In the genomic region with DNA sequence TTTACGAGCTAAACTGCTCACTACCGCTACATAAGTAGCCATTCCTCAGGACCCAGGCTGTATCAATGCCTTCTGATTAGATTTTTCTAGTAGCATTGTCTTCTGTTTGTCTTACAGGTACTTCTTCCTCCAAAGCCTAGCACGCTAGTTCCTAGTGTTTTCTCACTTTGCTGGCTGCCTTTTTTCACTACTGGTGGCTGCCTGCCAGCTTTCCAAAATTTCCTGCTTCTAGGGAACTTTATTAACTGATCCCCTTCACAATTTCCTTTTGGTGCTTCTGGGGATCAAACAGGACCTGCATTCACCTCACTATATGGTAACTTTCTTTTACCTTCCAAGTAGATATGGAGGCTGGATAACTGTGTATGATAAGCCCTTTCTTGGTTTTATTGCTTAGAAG, we compare ENCODE assay signal across 1 mouse cellular context.
TF ChIP-seq lines count a peak whose summit lies in the region.

No protein-coding gene starts in this region.

TF ChIP-seq in MEL, 35 proteins besides CTCF, POLR2A, EP300 and RAD21:
- no peak for TF ChIP-seq KAT2A (conservative IDR thresholded peaks at IDR 0.05; ENCODE audit: low read depth, low read length)
- no peak for TF ChIP-seq BHLHE40 (IDR thresholded peaks at IDR 0.05; ENCODE audit: borderline replicate concordance, low read depth, low read length)
- 0 out of 2 replicates have a peak, but pooled peaks have one; percentile 27 for TF ChIP-seq GATA1 (IDR thresholded peaks at IDR 0.05; ENCODE audit: low read depth, low read length)
- TF ChIP-seq ELF1 (IDR thresholded peaks at IDR 0.05; ENCODE audit: low read depth, low read length) = no peak
- TF ChIP-seq MYB (IDR thresholded peaks at IDR 0.05; ENCODE audit: low read depth, low read length) = no peak
- 0 out of 2 replicates have a peak, but pooled peaks have one; percentile 19 for TF ChIP-seq MXI1 (IDR thresholded peaks at IDR 0.05; ENCODE audit: low read depth, low read length)
- no peak for TF ChIP-seq RCOR1 (IDR thresholded peaks at IDR 0.05; ENCODE audit: low read depth, low read length)
- TF ChIP-seq MYC (IDR thresholded peaks at IDR 0.05; ENCODE audit: low read depth, low read length) = no peak
